Comparison of ENCODE assay signal across 9 mouse cellular contexts in the genomic region with DNA sequence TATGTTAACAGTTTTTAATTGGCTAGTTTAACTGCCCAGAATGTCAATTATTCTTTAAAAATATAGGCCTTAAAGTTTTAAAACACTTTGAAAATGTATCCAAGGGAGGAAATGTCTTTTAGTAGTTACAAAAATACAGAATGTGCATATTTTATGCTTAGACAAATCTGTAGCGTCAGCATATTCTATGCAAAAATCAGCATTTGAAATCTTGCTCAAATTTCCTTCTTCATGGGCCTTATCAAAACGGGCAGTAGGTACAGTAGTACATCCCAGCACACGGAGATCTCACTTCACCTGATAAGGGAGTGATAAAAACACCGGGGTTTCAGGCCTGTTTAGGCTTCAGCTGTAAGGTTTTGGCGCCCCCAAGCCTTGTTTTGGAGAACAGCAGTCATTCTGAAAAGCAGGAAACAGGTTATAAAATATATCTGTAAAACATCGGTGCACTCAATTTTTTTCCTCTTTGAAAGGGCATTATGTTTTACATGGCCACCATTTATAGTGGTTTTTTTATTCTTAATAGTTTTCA.
DNase-seq lines count a peak whose midpoint lies in the region; ATAC-seq lines count a peak whose summit lies in the region.
"Had no signal": no experiment of that assay in that cellular context is flagged by ENCODE, and none has a peak within 500 bp of the region (broad histone marks: within the 10 kb centered on the region; RNA-seq: fewer than 3 reads in every experiment).

No protein-coding gene starts in this region.

- H3K27me3 ChIP-seq in kidney, embryonic 16.5 days (ENCODE audit: insufficient read depth, low read length): no peaks in the 10 kb centered on the region
- no peaks in the 10 kb centered on the region for H3K27me3 ChIP-seq in midbrain, embryonic 14.5 days (ENCODE audit: control insufficient read depth, insufficient read depth, low read length)
- H3K27me3 ChIP-seq: liver, embryonic 15.5 days had no signal

- H3K4me1 ChIP-seq in kidney, embryonic 16.5 days (ENCODE audit: insufficient read depth, low read length): no peaks in the 10 kb centered on the region
- 0 out of 2 replicates have a peak, but pooled peaks cover 3% of the 10 kb centered on the region for H3K4me1 ChIP-seq in midbrain, embryonic 14.5 days (ENCODE audit: control insufficient read depth, insufficient read depth, low read length)
- H3K4me1 ChIP-seq: liver, embryonic 15.5 days had no signal

- 28% methylated on average over 6 of the region's 6 CpGs for WGBS in kidney, embryonic 16.5 days
- 37% methylated on average over 6 of the region's 6 CpGs for WGBS in midbrain, embryonic 14.5 days

- H3K9ac ChIP-seq in kidney, embryonic 16.5 days (replicated peaks; ENCODE audit: low read length): no peak overlapping the region
- no peak overlapping the region for H3K9ac ChIP-seq in midbrain, embryonic 14.5 days (replicated peaks; ENCODE audit: low read length)
- H3K9ac ChIP-seq: liver, embryonic 15.5 days had no signal

- H3K27ac ChIP-seq in kidney, embryonic 16.5 days (ENCODE audit: low read length): no peak overlapping the region
- H3K27ac ChIP-seq in midbrain, embryonic 14.5 days (replicated peaks; ENCODE audit: low read depth, low read length): no peak overlapping the region
- H3K27ac ChIP-seq: liver, embryonic 15.5 days had no signal

- H3K9me3 ChIP-seq in kidney, embryonic 16.5 days (ENCODE audit: low read length): no peaks in the 10 kb centered on the region
- no peaks in the 10 kb centered on the region for H3K9me3 ChIP-seq in midbrain, embryonic 14.5 days (ENCODE audit: control insufficient read depth, low read length)
- H3K9me3 ChIP-seq: liver, embryonic 15.5 days had no signal

- no peaks in the 10 kb centered on the region for H3K36me3 ChIP-seq in kidney, embryonic 16.5 days (ENCODE audit: insufficient read depth, low read length)
- H3K36me3 ChIP-seq in midbrain, embryonic 14.5 days (ENCODE audit: control insufficient read depth, insufficient read depth, low read length): no peaks in the 10 kb centered on the region
- H3K36me3 ChIP-seq: liver, embryonic 15.5 days had no signal

- no peak overlapping the region for H3K4me2 ChIP-seq in kidney, embryonic 16.5 days (replicated peaks; ENCODE audit: low read depth, low read length)
- no peak overlapping the region for H3K4me2 ChIP-seq in midbrain, embryonic 14.5 days (ENCODE audit: low read length)
- H3K4me2 ChIP-seq: liver, embryonic 15.5 days had no signal

- DNase-seq in kidney, postnatal 14 days: peak; percentile 21
- DNase-seq in adrenal gland, postnatal 14 days: peak; percentile 42
- peak; percentile 68 for DNase-seq in embryo, embryonic 10 days (ENCODE audit: low spot score)
- peak; percentile 31 to 43 for DNase-seq in layer of hippocampus, postnatal 14 days (ENCODE audit: low spot score in 2 of 2)
- DNase-seq in midbrain, embryonic 14.5 days: peak; percentile 83
- DNase-seq in spleen, postnatal 10 days (ENCODE audit: low spot score in 2 of 2): no peak
- no peak for DNase-seq in spleen, adult 18-20 months

- no peak overlapping the region for H3K4me3 ChIP-seq in kidney, embryonic 16.5 days (ENCODE audit: low read length)
- H3K4me3 ChIP-seq in midbrain, embryonic 14.5 days (replicated peaks; ENCODE audit: low read depth, low read length): no peak overlapping the region
- H3K4me3 ChIP-seq: liver, embryonic 15.5 days had no signal

- no peak for ATAC-seq in kidney, embryonic 16.5 days (ENCODE audit: low FRiP score, low TSS enrichment)
- ATAC-seq in midbrain, embryonic 14.5 days (ENCODE audit: low FRiP score, low TSS enrichment): no peak

Comparison
In these comparisons a context has a peak if more than half of its experiments do, and no peak if none do; other contexts are left out.
1. DNase-seq: peak in kidney, postnatal 14 days (single experiment), adrenal gland, postnatal 14 days (single experiment), embryo, embryonic 10 days (single experiment), layer of hippocampus, postnatal 14 days (2 of 2) and midbrain, embryonic 14.5 days (single experiment); none in spleen, postnatal 10 days (0 of 2) and spleen, adult 18-20 months (0 of 2).